Mouse (Mus musculus): ENCODE data around the gene Cdipt.

Gene Cdipt

DNA sequence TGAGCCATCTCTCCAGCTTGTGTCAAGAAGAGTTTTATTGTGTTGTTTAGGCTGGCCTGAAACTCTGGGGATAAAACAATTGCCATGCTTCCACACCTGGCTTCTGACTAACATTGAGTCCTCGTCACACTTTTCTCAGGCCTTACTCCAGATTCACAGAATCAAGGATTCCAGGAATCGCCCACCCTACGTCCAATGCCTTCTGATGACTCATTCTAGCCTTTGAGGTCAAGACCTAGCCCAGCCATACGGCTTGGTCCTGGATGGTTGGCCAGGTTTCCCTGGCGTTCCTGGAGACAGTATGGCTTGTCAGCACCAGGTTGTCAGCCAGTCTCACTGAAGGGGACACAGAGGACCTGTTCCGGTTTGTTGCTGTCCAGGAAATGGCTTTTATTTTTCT is 36.7 kb downstream of the Cdipt start:
- DNase-seq (ENCODE audit: low read depth, low spot score), result no peak

DNA sequence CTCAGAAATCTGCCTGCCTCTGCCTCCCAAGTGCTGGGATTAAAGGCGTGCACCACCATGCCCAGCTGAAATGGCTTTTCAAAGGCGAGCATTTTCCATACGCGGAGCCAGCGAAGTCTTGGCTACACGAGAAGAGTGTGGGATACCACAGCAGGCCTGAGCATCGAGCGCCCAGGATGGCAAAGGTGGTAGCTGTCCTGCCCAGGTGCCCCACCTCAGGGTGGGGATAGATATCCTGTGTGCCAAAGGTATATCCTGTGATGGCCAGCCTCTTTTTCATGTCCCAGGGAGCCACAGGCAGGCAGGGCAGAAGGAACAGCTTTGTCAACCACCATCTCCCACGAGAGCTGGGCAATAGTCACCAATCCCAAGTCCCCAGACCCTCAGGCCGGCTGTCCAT is 37.1 kb downstream of the Cdipt start:
- no peak for DNase-seq (ENCODE audit: low read depth, low spot score)

DNA sequence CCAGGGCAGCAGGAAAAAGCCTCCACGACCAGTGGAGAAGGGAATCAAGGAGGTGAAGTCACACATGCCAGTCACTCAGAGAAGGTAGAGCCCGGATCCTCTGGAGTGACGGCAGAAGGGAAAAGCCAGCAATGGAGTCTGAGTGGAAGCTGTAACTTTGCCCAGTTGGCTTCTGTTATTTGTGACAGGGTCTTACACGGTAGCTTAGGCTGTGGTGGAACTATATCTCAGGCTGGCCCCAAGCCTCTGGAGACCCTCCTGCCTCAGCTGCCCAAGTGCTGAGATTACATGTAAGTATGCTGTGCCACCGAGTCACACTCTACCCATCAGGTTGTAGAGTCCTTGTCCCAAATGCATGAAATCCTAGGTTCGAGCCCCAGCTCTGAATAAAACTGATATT is 37.7 kb downstream of the Cdipt start:
- DNase-seq (ENCODE audit: low read depth, low spot score), result no peak

DNA sequence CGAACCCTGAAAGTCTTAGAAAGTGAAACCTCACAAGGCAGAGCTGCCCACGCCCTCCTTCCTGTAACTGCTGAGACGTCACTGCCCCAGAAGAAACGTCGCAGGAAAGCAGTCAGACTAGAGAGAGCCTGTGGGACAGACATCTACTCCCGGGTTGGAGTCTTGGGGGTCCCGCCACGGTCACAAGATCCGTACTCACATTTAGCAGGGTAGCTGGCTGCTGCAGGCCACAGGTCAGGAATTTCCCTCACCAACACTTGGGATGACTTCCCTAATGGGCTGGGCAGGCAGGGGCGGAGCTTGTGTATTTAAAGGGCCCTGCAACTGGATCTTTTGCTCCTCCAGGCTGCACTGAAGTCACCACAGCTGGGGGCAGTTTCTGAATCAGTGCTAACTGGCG is 38.6 kb downstream of the Cdipt start, which contains the start of gene Mvp:
TSS of gene Mvp (minus strand) at position 302 of the 400 bp plus-strand sequence.
- DNase-seq (ENCODE audit: low read depth, low spot score), result peak; percentile 84

DNA sequence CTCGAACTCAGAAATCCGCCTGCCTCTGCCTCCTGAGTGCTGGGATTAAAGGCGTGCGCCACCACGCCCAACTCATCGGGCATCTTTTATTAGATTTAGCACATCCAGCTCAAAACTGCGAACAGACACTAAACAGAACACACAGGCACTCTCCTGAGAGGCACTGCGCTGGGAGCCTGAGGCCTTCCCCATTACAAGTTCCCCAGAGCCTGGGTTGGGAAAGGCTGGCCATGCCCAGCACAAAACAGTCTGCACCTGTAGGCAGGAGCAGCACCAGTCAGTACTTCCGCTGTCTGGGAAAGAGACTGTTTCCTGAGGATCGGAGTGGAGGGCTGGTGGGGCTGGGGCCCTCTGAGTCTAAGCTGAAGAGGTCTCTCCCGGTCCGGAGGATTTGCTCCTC is 39.3 kb downstream of the Cdipt start:
- DNase-seq (ENCODE audit: low read depth, low spot score), result no peak

DNA sequence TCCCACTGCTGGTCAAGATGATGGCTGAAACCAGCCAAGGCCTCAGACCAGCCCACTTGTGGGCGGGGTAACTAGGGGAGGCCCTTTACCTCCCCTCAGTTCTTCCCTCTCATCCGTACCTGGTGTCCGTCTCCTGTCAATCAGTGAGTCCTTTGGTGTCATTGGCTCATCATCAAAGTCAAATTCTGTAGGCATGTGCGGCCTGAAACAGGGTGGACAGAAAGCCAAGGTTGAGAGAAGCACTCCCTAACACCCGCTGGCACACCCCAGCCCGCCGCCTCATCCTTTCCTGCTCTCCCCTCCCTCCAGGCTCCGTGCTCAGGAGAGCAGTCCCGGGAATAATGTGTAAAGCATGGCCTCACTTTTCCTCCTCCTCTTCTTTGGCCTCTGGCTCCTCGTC is 40.4 kb downstream of the Cdipt start:
- DNase-seq (ENCODE audit: low read depth, low spot score), result peak; percentile 38

DNA sequence TGATC is 40.6 kb downstream of the Cdipt start, which contains the start of gene Pagr1b:
TSS of gene Pagr1b (minus strand) at position 4 of the 5 bp plus-strand sequence.
- no peak for DNase-seq (ENCODE audit: low read depth, low spot score)

DNA sequence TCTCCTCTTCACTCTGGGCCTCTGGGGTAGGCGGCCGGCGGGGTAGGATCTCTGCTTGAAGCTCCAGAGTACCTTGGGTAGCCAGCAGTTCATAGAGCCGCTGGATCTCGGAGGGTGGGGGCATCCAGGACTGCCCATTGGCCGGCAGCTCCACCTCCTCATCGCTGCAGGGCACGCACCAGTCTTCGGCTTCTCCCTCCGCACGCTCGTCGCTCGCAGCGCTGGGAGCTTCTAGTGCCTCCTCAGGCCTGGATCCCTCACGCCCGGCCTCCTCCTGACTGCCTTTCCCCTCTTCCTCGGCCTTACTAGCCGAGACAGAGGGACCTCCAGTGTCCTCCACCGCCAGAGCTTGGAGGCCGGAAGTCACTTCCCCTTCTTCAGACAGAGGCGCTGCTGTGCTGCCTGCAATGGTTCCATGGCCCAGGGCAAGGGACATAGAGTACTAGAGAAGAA is 40.8 kb downstream of the Cdipt start:
- DNase-seq (ENCODE audit: low read depth, low spot score), result no peak

DNA sequence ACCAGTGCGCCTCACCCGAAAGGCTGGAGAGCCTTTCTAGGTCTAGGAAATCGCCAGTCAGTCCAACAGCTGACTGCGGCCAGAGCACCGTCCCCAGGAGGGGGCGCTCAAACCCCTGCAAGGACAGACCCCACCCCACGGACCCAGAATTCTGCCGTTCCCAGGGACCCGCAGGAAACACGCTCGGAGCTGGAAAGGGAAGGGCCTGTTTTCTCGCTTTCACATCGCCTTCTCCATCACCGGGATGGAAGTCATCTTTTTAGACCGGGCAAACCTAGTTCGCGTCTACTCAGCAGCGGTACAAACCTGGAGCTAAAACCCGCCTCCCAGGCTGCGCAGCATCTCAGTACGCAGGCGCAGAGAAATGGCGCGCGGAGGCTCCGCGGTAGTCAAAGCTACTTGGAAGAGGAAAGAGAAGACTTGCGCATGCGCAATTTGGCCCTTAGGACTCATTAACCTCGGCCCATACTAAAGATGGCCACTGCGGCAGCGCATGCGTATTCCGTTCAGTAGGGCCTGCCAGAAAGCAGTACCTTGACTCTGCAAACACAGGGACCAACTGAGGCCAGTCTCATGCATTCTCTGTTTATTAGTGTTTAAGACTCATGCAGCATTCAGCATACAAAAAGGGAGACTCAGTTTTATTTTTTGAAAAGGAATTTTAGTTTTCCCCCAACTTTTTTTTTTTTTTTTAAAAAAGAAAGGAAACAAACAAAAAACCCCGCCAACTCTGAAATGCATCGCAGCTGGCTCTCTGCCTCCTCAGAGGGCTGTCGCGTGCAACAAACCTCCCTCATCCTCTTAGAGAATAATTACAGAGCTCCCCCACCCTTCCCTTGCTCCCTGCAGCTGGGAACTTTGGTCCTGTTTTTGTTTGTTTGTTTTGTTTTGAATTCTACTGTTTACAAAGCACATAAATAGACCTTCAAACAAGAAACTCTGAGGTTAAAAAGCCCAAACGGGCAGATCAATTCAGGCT is 41.5 kb downstream of the Cdipt start, which contains the start of gene Pagr1a:
TSS of gene Pagr1a (minus strand) at position 382 of the 979 bp plus-strand sequence.
- peak; percentile 100 for DNase-seq (ENCODE audit: low read depth, low spot score)

DNA sequence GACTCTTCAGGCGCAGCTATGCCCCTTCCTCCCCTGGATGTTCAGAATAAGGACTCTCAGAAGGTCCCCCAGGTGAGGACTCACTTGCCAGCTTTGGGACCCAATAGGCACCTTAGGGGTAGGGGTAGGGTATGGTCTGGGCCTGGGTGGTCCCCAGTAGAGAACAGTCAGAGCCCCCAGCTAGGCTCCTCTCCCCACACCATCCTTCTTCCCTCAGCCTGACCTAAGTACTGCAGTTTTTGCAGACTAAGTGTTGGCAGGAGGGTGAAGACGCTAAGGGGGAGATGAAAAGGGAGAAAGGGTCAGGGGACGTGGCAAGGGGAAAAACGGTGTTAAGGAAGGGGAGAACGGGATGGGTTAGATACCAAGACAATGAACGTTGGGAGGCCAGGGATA is 42.2 kb downstream of the Cdipt start:
- no peak for DNase-seq (ENCODE audit: low read depth, low spot score)

DNA sequence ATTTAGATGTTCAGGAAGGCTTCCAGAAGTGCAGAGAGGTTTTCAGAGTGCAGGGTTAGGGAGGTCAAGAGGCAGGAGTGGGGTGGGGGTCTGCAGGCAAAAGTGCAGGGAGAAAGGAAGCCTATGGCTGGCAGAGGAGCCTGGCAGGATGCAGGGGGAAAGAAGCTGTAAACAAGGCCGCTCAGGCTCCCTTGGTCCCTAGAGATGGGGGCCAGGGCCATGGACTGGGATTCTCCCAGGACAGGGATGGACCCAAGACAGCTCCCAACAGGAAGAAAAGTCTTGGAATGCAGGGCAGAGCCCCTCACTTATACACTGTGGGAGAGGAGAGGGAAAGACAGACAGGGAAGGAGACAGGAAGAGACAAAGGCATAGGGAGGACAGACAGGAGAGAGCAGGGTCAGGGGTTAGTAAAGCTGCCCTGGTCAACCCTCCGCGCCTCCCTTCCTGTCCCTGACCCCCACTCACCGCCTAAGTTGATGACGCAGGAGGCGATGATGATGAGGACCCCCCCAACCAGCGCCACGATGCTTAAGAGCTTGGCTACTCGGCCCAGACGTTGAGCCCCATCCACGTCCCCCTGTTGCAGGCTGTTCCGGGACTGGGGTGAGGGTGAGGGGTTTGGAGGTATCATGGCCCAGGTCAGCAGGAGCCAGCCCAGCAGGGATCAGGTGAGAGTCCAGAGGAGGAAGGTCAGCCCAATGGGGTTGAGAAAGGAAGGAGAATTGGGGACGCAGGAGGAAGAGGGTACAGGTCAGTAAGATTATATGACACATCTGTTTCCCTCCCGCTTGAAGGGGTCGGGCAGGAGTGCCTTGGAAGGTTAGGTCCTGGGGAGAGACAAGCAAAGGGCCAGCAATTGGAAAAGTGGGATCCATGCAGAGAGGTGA is 42.9 kb downstream of the Cdipt start:
- no peak for DNase-seq (ENCODE audit: low read depth, low spot score)

DNA sequence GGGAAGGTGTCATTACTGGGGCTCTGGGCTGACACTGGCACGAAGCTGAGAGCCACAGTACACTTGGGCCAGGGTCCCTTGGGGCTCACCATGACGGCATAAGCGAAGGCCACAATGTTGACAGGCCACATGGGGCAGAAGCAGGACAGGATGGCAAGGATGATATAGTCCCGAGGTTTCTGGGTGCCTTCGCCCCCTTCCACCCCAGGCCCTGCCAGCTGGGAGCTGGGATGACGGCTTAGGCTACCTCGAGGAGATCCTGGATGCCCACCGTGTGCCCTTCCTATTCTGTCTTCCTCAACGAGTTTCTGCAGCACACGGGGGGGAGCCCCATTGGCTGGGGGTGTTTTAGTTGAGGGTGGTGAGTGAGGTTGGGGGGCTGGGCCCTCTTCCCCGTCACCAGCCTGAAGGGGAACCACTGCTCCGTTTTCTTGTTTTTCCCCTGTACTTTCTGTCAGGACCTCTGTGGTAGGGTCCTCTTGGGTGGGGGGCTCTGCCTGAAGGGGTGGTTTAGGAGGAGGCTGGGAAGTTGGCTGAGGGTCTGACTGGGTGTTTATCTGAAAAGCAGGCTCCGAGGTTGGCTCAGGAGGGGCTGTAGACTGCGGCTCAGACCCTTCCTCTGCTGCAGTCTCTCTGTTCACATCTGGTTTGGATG is 43.7 kb downstream of the Cdipt start:
- DNase-seq (ENCODE audit: low read depth, low spot score), result no peak

DNA sequence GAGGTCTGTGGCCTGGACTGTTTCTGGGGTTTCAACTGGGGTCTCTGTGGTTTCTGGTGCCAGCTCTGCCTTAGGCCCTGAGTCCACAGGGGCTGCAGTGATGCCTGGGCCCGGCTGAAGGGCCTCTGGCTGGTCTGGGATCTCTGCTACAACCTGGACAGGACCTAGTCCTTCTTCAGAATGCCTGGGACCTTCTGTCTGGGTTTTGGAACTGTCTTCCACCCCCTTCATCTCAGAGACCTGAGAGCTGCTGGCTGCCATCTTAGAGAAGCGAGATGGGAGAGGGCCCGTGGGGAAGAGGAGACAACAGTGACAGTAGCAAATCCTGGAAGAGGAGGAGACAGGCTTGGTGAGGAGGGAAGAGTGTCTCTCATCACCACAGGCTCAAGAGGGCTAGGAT is 44.3 kb downstream of the Cdipt start:
- DNase-seq (ENCODE audit: low read depth, low spot score), result no peak

DNA sequence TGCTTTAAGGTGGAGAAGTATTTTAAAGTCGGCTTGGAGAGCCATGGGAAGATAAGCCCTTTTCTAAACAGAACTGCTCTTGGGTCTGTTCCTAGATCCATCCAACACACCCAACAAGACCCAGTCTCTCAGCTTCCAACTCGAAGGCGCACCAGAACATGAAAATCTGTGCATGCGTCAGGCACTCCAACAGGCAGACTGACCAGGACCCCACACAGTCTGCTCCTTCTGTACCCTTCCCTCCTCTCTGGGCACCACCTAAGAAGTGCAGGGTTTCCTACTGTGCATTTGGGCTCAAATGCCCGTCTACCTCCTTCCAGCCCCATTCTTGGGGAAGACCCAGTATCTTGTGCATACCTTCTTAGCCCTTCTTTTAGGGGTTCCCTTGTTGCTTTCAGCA is 44.8 kb downstream of the Cdipt start:
- DNase-seq (ENCODE audit: low read depth, low spot score), result no peak

DNA sequence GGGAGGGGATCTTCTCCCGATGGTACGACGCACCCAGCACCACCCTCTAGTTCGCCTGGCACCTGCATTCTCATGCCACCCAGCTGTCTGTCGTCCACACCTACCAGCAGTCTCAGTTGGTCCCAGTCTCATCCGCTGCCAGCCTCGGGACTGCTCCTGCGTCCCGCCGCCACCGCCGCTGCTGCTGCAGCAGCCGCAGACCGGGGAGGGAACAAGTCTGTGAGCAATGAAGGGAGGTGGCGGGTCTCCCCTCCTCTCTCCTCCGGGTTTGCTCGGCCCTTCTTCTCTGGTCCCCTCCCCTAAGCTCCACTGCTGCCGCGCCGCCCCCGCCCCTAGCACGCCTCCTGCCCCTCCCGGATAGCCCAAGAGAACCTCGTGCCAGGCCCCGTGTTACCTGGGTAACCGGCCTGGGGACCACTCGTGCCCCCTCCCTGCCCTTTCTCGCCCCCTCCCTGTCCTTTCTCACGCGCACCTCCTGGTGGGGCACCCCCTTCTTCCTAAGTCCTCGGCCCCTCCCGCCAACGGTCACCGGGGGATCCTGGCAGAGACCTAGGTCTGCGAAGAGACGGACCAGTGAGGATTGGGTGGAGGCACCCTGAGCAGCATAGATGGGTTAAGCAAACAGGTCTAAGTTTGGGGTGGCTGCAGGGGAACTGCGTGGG is 45.3 kb downstream of the Cdipt start, which contains the start of the genes Gm42742 and Prrt2:
TSS of gene Gm42742 (minus strand) at position 197 of the 662 bp plus-strand sequence.
TSS of gene Prrt2 (minus strand) at position 311 of the 662 bp plus-strand sequence.
- peak; percentile 77 for DNase-seq (ENCODE audit: low read depth, low spot score)

DNA sequence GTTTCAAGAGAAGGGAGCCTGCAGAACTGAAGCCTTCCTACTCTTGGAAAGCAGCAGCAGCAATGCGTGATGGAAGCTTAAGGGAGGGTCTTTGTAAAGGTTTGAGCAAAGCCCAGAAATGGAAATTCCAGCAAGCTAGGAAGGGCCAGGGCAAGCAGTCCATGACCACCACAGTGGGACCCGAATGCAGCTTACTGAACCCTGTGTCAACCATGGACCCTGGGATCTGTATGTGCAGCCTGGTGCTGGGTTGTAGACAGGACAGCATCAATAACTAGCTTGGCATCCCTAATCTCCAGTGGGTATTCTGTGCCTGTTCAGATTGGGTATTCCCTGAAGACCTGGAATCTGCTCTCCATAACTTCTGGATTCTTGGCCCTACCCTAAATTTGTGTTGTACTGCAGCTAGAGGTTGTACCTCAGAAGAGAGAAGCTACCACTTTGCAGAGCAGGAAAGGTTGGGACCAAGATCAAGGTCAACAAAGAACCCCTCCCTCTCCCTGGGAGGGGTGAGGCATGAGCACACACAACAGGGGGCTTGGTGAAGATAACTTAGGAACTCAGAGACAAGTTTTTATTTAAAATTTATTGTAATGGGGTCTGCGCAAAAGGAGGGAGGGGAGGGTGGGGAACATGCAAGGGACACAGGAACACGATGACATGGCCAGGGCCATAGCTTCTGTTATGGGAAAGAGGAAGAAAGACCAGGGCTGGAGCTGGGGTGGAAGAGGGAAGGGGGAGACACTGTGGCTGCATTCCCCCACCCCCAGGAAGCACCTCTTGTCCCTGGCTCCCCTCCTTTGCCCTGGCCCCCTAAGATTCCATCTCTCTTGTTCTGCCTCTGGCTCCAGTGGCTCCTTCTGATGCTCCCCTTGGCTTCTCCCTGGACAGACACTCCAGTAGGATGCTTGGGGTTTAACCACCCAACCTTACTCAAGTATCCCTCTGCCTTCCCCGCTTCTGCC is 46.1 kb downstream of the Cdipt start:
- DNase-seq (ENCODE audit: low read depth, low spot score), result peak; percentile 19

DNA sequence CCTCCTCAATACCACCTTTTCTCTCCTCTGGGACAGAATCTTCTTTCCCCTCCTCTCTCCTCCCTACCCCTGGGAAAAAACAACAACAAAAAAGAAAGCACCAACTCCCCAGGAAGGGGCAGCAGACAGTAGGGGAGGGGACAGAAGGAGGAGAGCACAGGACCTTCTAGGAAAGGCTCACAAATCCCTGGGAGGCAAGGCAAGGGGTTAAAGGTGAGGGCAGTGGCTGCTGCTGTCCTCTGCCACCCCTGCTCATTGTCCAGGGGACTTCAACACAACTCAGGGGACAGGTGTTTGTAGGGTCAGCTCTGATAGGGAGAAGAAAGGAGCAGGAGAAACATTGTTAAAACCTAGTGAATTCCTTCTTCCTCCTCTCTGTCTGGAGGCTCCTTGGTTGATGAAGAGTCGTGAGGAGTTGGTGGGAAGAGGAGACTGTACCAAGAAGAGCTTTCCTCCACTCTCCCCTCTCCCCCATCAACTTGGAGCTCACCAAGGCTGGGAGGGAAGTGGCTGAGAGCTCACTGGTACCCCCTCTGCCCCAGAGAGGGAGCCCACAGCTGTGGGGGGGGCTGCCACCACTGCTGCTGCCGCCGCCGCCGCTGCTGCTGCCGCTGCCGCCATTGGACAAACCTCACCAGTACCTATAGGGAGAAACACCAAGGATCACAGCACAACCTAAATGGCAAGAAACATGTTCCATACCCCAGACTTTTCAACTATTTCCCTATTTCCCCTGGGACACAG is 47.0 kb downstream of the Cdipt start:
- DNase-seq (ENCODE audit: low read depth, low spot score), result no peak

DNA sequence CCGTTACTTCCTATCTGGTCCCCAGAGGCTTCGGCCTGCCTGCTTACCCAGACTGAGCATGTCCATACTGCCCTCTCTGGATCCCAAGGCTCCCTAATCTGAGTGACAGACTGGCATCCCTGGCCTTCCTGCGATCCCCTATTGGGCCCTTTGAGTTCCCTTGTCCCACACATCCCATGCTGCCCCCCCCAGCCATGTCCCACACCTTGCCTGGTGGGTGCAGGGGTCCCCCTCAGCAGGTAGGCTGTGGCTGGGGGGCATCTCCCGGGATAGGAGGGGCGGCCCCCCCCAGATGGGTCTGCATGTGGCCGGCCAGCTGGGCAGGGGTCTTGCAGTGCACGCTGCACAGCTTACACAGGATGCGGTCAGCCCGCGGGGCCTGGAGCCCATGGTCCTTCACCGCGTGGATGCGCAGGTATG is 47.6 kb downstream of the Cdipt start:
- no peak for DNase-seq (ENCODE audit: low read depth, low spot score)

DNA sequence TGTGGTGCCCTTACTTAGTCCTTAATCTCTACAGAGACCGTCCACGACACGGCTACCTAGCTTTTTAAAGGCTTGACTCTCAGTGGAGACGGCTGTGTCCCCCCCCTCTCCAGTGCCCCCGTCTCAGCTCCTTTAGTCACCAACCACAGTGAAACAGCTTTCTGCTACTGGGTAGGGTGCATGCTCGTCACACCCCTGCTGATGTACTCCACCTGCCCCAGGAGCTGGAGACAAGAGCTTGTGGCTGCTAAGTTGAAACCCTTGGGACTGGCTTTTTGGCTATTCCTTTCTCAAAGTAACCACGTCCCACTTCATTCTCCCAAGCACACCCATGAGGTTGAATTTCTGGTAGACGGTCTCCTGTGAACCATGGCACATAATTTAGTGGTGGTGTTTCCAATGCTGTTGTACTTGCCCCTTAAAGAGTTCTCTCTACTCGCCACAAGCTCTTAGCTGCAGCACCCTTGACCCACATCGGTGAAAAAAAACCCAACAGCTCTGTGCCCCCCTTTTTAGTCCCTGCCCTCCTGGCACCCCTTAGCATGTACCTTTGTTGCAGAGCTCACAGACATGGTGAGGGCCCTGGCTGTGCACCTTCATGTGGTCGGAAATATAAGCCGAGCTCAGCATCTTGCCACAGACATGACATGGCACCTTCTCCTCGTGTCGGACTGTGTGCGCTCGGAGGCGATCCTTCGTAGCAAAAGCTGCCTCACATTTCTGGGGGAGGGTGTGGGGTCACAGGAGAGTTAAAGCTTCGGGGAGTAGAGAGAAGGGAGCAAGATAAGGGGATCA is 48.4 kb downstream of the Cdipt start:
- peak; percentile 70 for DNase-seq (ENCODE audit: low read depth, low spot score)

Measured in CD4-positive, CD25-positive, alpha-beta regulatory T cell, adult 2 months (primary cell).